Mouse (Mus musculus) right cerebral cortex, adult 18-20 months (tissue): Measurements from ENCODE around the gene Pla2g12a.

Source experiments
- DNase-seq: peaks from one replicate; pipeline ENCODE4 v3.0.0; 2022; ENCODE audit warnings: mixed read lengths

Gene Pla2g12a

GRCm38 (mm10) chr3:129901271-129901809, 22.9 kb downstream of the Pla2g12a start, which contains the start of gene Casp6:
Gene Casp6 (plus strand): TSS chr3:129901425.
- peak; percentile 60 for DNase-seq

GRCm38 (mm10) chr3:129903369-129903768, 25.0 kb downstream of the Pla2g12a start:
- no peak for DNase-seq

- DNase-seq: no peak
Observed at GRCm38 (mm10) chr3:129903866-129904265, 25.5 kb downstream of the Pla2g12a start.

GRCm38 (mm10) chr3:129904381-129905132, 26.2 kb downstream of the Pla2g12a start:
- no peak for DNase-seq

GRCm38 (mm10) chr3:129912025-129912424, 33.6 kb downstream of the Pla2g12a start:
- no peak for DNase-seq

- DNase-seq: no peak
Observed at GRCm38 (mm10) chr3:129913241-129913640, 34.8 kb downstream of the Pla2g12a start.

- DNase-seq: no peak
Observed at GRCm38 (mm10) chr3:129917424-129917823, 39.0 kb downstream of the Pla2g12a start.

GRCm38 (mm10) chr3:129918434-129918833, 40.0 kb downstream of the Pla2g12a start:
- peak; percentile 85 for DNase-seq

GRCm38 (mm10) chr3:129923581-129923980, 45.2 kb downstream of the Pla2g12a start:
- no peak for DNase-seq

GRCm38 (mm10) chr3:129925861-129926260, 47.5 kb downstream of the Pla2g12a start:
- DNase-seq: no peak

- peak; percentile 17 for DNase-seq
Observed at GRCm38 (mm10) chr3:129930213-129930778, 51.9 kb downstream of the Pla2g12a start.

GRCm38 (mm10) chr3:129932443-129932842, 54.0 kb downstream of the Pla2g12a start:
- DNase-seq: no peak

- no peak for DNase-seq
Observed at GRCm38 (mm10) chr3:129936561-129936960, 58.2 kb downstream of the Pla2g12a start.

- DNase-seq: no peak
Observed at GRCm38 (mm10) chr3:129937848-129938247, 59.4 kb downstream of the Pla2g12a start.

GRCm38 (mm10) chr3:129939058-129939457, 60.7 kb downstream of the Pla2g12a start:
- DNase-seq: no peak

GRCm38 (mm10) chr3:129940780-129941179, 62.4 kb downstream of the Pla2g12a start:
- no peak for DNase-seq

GRCm38 (mm10) chr3:129941291-129941690, 62.9 kb downstream of the Pla2g12a start:
- no peak for DNase-seq

GRCm38 (mm10) chr3:129943813-129944212, 65.4 kb downstream of the Pla2g12a start:
- DNase-seq: no peak
